Mouse (Mus musculus): ENCODE measurements around the gene Miga2. TPM values are rescaled to one million over a fixed set of nuclear protein-coding genes. Genes with fewer than 3 reads are reported as not detected.
A peak's percentile ranks its signal among the peaks of the same experiment; 100 is the strongest.
"Not testable (repeated sequence)": the region's sequence is repeated elsewhere in the genome, so short reads cannot be mapped to it uniquely, and the experiment has no call there.

Gene Miga2
- polyA plus RNA-seq, 1 experiment from 2014 or later, result 38.7 TPM

- H3K9ac ChIP-seq (ENCODE audit: low read length), result peak overlapping the region; percentile 28; the same call in 1 of the 2 replicates
- peaks cover 29% of the 10 kb centered on the region for H3K4me1 ChIP-seq (ENCODE audit: control insufficient read depth, insufficient read depth, low read length)
- H3K4me2 ChIP-seq (ENCODE audit: low read depth, low read length), result peak overlapping the region; percentile 36; the same call in 1 of the 2 replicates
- WGBS, result 78% methylated on average over 5 of the region's 5 CpGs
- H3K27ac ChIP-seq (ENCODE audit: low read length), result peak overlapping the region; percentile 92
- H3K36me3 ChIP-seq (ENCODE audit: control insufficient read depth, insufficient read depth), result peaks cover 35% of the 10 kb centered on the region
- peak; percentile 82 for ATAC-seq (replicated peaks; ENCODE audit: extremely low read depth, insufficient read depth, low FRiP score)
- no peaks in the 10 kb centered on the region for H3K9me3 ChIP-seq (replicated peaks; ENCODE audit: control insufficient read depth, low read length)
- no peaks in the 10 kb centered on the region for H3K27me3 ChIP-seq (ENCODE audit: control insufficient read depth, insufficient read depth, low read length)
- H3K4me3 ChIP-seq (ENCODE audit: low read length), result no peak overlapping the region
Observed at GRCm38 (mm10) chr2:30409454-30410176, 45.6 kb downstream of the Miga2 start.

DNA sequence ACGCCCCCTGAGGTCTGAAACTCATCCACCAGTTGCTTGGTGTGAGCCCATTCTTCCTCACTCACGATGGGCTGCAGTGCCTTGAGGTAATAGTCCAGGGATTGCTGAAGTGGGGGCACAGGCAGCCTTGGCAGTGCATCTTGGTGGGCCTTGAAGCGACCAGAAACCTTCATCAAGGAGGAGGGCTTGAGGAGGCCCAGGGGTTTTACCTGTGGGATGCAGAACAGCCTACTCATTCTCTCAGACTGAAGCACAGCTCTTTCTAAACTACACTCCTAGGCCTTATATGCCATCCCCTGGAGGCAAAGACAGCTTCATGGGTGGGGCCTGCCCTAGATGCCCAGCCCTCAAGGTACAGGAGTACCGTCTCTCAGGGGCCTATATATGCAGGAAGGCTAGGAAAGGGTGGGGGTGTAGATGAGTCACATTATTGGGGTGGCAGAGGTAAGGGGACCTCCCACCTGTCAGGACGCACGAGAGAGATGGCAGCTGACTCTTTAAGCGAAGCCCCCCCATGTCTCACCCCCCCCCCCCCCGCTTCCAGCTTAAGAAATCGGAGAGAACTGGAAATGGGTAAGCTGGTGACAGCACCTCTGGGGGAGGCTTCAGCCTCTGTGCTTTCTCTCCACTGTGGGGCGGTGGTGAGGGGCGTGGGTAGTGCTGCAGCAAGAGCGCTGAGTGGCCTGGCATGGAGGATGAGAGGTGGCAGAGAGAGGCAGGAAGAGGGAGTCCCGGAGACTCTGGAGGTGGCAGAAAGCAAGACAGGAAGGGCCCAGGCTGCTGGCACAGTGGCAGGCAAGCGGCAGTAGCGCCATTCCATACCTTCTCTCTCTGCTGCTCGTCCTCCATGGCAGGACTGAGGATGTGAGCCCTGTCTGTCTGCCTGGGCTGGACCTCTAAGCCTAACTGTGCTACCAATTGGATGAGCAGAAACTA, 49.3 kb downstream of the Miga2 start:
- ATAC-seq (replicated peaks; ENCODE audit: extremely low read depth, insufficient read depth, low FRiP score), result no peak
- Histone ChIP-seq H3K4me3 (ENCODE audit: low read length) (no peak overlapping the region), H3K36me3 (ENCODE audit: control insufficient read depth, insufficient read depth) (0 out of 2 replicates have a peak, but pooled peaks cover 4% of the 10 kb centered on the region), H3K9ac (ENCODE audit: low read length) (0 out of 2 replicates have a peak overlapping the region, but pooled peaks have one; percentile 7), H3K4me1 (ENCODE audit: control insufficient read depth, insufficient read depth, low read length) (peaks cover 38% of the 10 kb centered on the region), H3K4me2 (ENCODE audit: low read depth, low read length) (peak overlapping the region; percentile 70; the same call in 1 of the 2 replicates), H3K27ac (ENCODE audit: low read length) (no peak overlapping the region), H3K27me3 (ENCODE audit: control insufficient read depth, insufficient read depth, low read length) (no peaks in the 10 kb centered on the region), H3K9me3 (replicated peaks; ENCODE audit: control insufficient read depth, low read length) (no peaks in the 10 kb centered on the region)
- 77% methylated on average over 16 of the region's 16 CpGs for WGBS

- peak overlapping the region; percentile 89 for H3K4me3 ChIP-seq (ENCODE audit: low read length)
- peak overlapping the region; percentile 13; the same call in 1 of the 2 replicates for H3K9ac ChIP-seq (ENCODE audit: low read length)
- H3K4me2 ChIP-seq (ENCODE audit: low read depth, low read length), result peak overlapping the region; percentile 70
- H3K36me3 ChIP-seq (ENCODE audit: control insufficient read depth, insufficient read depth), result no peaks in the 10 kb centered on the region
- no peak overlapping the region for H3K27ac ChIP-seq (ENCODE audit: low read length)
- H3K27me3 ChIP-seq (ENCODE audit: control insufficient read depth, insufficient read depth, low read length), result no peaks in the 10 kb centered on the region
- H3K4me1 ChIP-seq (ENCODE audit: control insufficient read depth, insufficient read depth, low read length), result peaks cover 36% of the 10 kb centered on the region
- H3K9me3 ChIP-seq (replicated peaks; ENCODE audit: control insufficient read depth, low read length), result no peaks in the 10 kb centered on the region
- no peak for ATAC-seq (replicated peaks; ENCODE audit: extremely low read depth, insufficient read depth, low FRiP score)
- WGBS, result 89% methylated on average over 4 of the region's 4 CpGs
Observed at GRCm38 (mm10) chr2:30414101-30414500, 50.1 kb downstream of the Miga2 start.

GRCm38 (mm10) chr2:30414681-30415080, 50.6 kb downstream of the Miga2 start:
- Histone ChIP-seq H3K36me3 (ENCODE audit: control insufficient read depth, insufficient read depth) (no peaks in the 10 kb centered on the region), H3K4me3 (ENCODE audit: low read length) (peak overlapping the region; percentile 89), H3K27ac (ENCODE audit: low read length) (peak overlapping the region; percentile 97), H3K4me2 (ENCODE audit: low read depth, low read length) (peak overlapping the region; percentile 70), H3K9ac (ENCODE audit: low read length) (peak overlapping the region; percentile 98), H3K9me3 (replicated peaks; ENCODE audit: control insufficient read depth, low read length) (no peaks in the 10 kb centered on the region), H3K4me1 (ENCODE audit: control insufficient read depth, insufficient read depth, low read length) (peaks cover 34% of the 10 kb centered on the region), H3K27me3 (ENCODE audit: control insufficient read depth, insufficient read depth, low read length) (no peaks in the 10 kb centered on the region)
- ATAC-seq (replicated peaks; ENCODE audit: extremely low read depth, insufficient read depth, low FRiP score), result no peak
- 52% methylated on average over 5 of the region's 5 CpGs for WGBS

- Histone ChIP-seq H3K36me3 (ENCODE audit: control insufficient read depth, insufficient read depth) (no peaks in the 10 kb centered on the region), H3K4me2 (ENCODE audit: low read depth, low read length) (peak within 1 kb of the TSS; percentile 70), H3K4me1 (ENCODE audit: control insufficient read depth, insufficient read depth, low read length) (peaks cover 30% of the 10 kb centered on the region), H3K9me3 (replicated peaks; ENCODE audit: control insufficient read depth, low read length) (no peaks in the 10 kb centered on the region), H3K27ac (ENCODE audit: low read length) (peak within 1 kb of the TSS; percentile 97), H3K9ac (ENCODE audit: low read length) (peak within 1 kb of the TSS; percentile 98), H3K27me3 (ENCODE audit: control insufficient read depth, insufficient read depth, low read length) (no peaks in the 10 kb centered on the region), H3K4me3 (ENCODE audit: low read length) (peak within 1 kb of the TSS; percentile 89)
- under 1% methylated on average over 58 of the region's 58 CpGs for WGBS
- ATAC-seq (replicated peaks; ENCODE audit: extremely low read depth, insufficient read depth, low FRiP score), result peak; percentile 94
Observed at GRCm38 (mm10) chr2:30415157-30415935, 51.3 kb downstream of the Miga2 start, which contains the start of gene Crat. Crat (minus strand) TSS chr2:30415813.

DNA sequence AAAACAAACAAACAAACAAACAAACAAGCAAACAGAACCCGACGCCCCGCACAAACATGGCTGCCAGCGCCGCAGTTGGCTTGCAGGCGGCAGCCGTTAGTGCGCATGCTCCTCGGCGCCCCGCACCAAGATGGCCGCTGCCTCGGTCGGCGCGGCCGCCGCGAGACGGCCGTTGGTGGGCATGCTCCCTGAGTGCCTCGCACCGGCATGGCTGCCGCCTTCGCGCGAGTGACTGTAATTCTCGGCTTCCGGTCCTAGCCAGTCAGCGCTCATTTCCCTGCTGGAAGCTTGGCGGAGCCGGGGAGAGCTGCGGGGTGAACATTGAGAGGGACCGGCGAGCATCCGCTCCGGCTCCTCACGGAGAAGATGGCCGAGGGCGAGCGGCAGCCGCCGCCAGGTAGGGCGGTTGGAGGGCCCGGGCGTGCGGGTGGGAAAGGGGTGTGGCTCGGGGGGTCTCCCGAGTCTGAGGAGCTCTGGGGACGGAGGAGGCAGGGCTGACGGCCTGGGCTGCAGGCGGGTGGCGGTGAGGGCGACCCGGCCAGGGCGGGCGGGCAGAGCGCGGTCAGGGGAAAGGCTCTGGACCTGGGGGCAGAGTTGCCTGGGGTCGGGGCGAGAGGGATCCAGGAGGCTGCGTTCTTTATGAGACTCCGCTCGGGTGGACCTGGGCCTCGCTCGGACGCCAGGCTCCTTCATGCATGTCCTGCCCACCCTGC, 52.1 kb downstream of the Miga2 start, which contains the start of gene Ptpa:
Ptpa (plus strand) TSS at position 104 of the 713 bp plus-strand sequence.
- Histone ChIP-seq H3K36me3 (ENCODE audit: control insufficient read depth, insufficient read depth) (no peaks in the 10 kb centered on the region), H3K4me1 (ENCODE audit: control insufficient read depth, insufficient read depth, low read length) (peaks cover 26% of the 10 kb centered on the region), H3K27me3 (ENCODE audit: control insufficient read depth, insufficient read depth, low read length) (no peaks in the 10 kb centered on the region), H3K9me3 (replicated peaks; ENCODE audit: control insufficient read depth, low read length) (no peaks in the 10 kb centered on the region), H3K9ac (ENCODE audit: low read length) (peak within 1 kb of the TSS; percentile 98), H3K27ac (ENCODE audit: low read length) (peak within 1 kb of the TSS; percentile 97), H3K4me3 (ENCODE audit: low read length) (peak within 1 kb of the TSS; percentile 89), H3K4me2 (ENCODE audit: low read depth, low read length) (peak within 1 kb of the TSS; percentile 70)
- under 1% methylated on average over 61 of the region's 67 CpGs for WGBS
- ATAC-seq (replicated peaks; ENCODE audit: extremely low read depth, insufficient read depth, low FRiP score), result peak; percentile 89

GRCm38 (mm10) chr2:30416649-30416965, 52.6 kb downstream of the Miga2 start:
- Histone ChIP-seq H3K4me1 (ENCODE audit: control insufficient read depth, insufficient read depth, low read length) (peaks cover 26% of the 10 kb centered on the region), H3K36me3 (ENCODE audit: control insufficient read depth, insufficient read depth) (no peaks in the 10 kb centered on the region), H3K4me3 (ENCODE audit: low read length) (peak overlapping the region; percentile 89), H3K9me3 (replicated peaks; ENCODE audit: control insufficient read depth, low read length) (no peaks in the 10 kb centered on the region), H3K27ac (ENCODE audit: low read length) (peak overlapping the region; percentile 97), H3K9ac (ENCODE audit: low read length) (peak overlapping the region; percentile 98), H3K27me3 (ENCODE audit: control insufficient read depth, insufficient read depth, low read length) (no peaks in the 10 kb centered on the region), H3K4me2 (ENCODE audit: low read depth, low read length) (peak overlapping the region; percentile 70)
- WGBS, result under 1% methylated on average over 7 of the region's 7 CpGs
- no peak for ATAC-seq (replicated peaks; ENCODE audit: extremely low read depth, insufficient read depth, low FRiP score)

- not testable (repeated sequence) for H3K27ac ChIP-seq (ENCODE audit: low read length); H3K9me3 ChIP-seq (replicated peaks; ENCODE audit: control insufficient read depth, low read length); ATAC-seq (replicated peaks; ENCODE audit: extremely low read depth, insufficient read depth, low FRiP score); H3K9ac ChIP-seq (ENCODE audit: low read length); H3K36me3 ChIP-seq (ENCODE audit: control insufficient read depth, insufficient read depth); H3K27me3 ChIP-seq (ENCODE audit: control insufficient read depth, insufficient read depth, low read length)
- H3K4me2 ChIP-seq (ENCODE audit: low read depth, low read length), result peak overlapping the region; percentile 70
- peaks cover 26% of the 10 kb centered on the region for H3K4me1 ChIP-seq (ENCODE audit: control insufficient read depth, insufficient read depth, low read length)
- H3K4me3 ChIP-seq (ENCODE audit: low read length), result peak overlapping the region; percentile 89
- 70% methylated on average over 6 of the region's 6 CpGs for WGBS
Observed at GRCm38 (mm10) chr2:30417154-30417553, 53.1 kb downstream of the Miga2 start.
